Mouse (Mus musculus): Measurements from ENCODE around the gene Nfkbil1. TPM values are rescaled to one million over a fixed set of nuclear protein-coding genes. Genes with fewer than 3 reads are reported as not detected.

Nfkbil1 gene
- polyA plus RNA-seq, 1 experiment from 2014 or later: 11.8 TPM

DNA sequence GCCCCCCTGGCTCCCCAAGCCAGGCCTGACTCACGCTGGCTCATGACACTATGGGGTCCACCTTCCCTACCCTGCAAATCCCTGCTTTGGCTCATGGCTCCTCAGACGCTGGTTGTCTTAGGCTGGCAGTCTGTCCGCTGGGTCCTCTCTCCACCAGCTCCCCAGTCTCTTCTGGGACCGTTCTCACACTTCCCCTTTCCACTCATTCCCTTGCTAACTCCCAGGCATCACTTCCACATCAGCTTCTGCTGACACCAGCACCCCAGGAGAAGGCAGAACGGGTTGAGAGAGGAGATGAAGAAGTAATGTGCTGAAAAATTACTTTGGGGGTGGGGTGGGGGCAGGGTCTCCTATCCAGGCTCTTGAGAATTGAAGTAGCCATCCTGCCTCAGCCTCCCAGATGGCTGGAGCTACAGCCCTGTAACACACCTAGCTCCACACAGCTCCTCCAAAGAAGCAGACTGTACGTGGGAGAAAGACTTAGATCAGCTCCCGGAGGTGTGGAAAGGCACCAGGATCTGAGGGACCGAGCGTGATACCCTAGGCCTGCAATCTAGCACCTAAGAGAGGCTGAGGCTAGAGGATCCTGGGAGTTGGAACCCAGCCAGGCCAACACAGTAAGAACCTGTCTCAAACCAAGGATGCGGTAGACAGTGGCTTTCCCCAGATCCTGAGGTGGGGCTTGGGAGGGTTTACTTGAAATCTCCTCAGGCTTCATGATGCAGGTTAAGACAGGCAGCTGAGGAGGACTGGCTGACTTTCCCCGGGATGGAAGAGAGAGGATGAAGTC is 63.0 kb downstream of the Nfkbil1 start:
- H3K9ac ChIP-seq: no peak overlapping the region
- no peak overlapping the region for H3K4me3 ChIP-seq (replicated peaks)
- WGBS: 62% methylated on average over 11 of the region's 11 CpGs
- no peaks in the 10 kb centered on the region for H3K9me3 ChIP-seq (replicated peaks)
- no peaks in the 10 kb centered on the region for H3K27me3 ChIP-seq
- H3K36me3 ChIP-seq: no peaks in the 10 kb centered on the region
- no peak for ATAC-seq (ENCODE audit: insufficient number of reproducible peaks, low FRiP score, low TSS enrichment, low read depth)
- peak overlapping the region; percentile 72 for H3K27ac ChIP-seq (replicated peaks)
- H3K4me2 ChIP-seq (replicated peaks): no peak overlapping the region
- H3K4me1 ChIP-seq: peaks cover 18% of the 10 kb centered on the region

Small RNAs within 50 kb of the gene (microRNA-seq; reads per million reads assigned to microRNA genes)
- not detected for gene Mir6973a (ENCODE audit: borderline number of aligned reads)
- gene Mir6974 (ENCODE audit: borderline number of aligned reads): not detected
- gene Mir6975 (ENCODE audit: borderline number of aligned reads): 1.4 reads per million
- not detected for gene Mir8094 (ENCODE audit: borderline number of aligned reads)

Other genes starting within 250 kb of the Nfkbil1 start
- 108 and 114 TPM in 2 replicates for gene Vars, start 234.8 kb downstream of the Nfkbil1 start, polyA plus RNA-seq (2015; fragmentation: Nextera tagmentation; extraction: Ambion mirVana)
- gene Vwa7, start 219.2 kb downstream of the Nfkbil1 start, polyA plus RNA-seq (2015; fragmentation: Nextera tagmentation; extraction: Ambion mirVana): 0.43 and 0.58 TPM in 2 replicates
- gene Sapcd1, start 207.8 kb downstream of the Nfkbil1 start, polyA plus RNA-seq (2015; fragmentation: Nextera tagmentation; extraction: Ambion mirVana): 21.5 and 23.4 TPM in 2 replicates
- 3.6 and 5.4 TPM in 2 replicates for gene Msh5, start 189.0 kb downstream of the Nfkbil1 start, polyA plus RNA-seq (2015; fragmentation: Nextera tagmentation; extraction: Ambion mirVana)
- 324 and 329 TPM in 2 replicates for gene Clic1, start 185.8 kb downstream of the Nfkbil1 start, polyA plus RNA-seq (2015; fragmentation: Nextera tagmentation; extraction: Ambion mirVana)
- 319 and 347 TPM in 2 replicates for gene Ddah2, start 176.8 kb downstream of the Nfkbil1 start, polyA plus RNA-seq (2015; fragmentation: Nextera tagmentation; extraction: Ambion mirVana)
- 98.5 and 131 TPM in 2 replicates for gene Ly6g6c, start 170.4 kb downstream of the Nfkbil1 start, polyA plus RNA-seq (2015; fragmentation: Nextera tagmentation; extraction: Ambion mirVana)
- gene Mpig6b, start 169.6 kb downstream of the Nfkbil1 start, polyA plus RNA-seq (2015; fragmentation: Nextera tagmentation; extraction: Ambion mirVana): 1.1 and 1.4 TPM in 2 replicates
- 31.4 and 33.0 TPM in 2 replicates for gene Ly6g6e, start 158.9 kb downstream of the Nfkbil1 start, polyA plus RNA-seq (2015; fragmentation: Nextera tagmentation; extraction: Ambion mirVana)
- 1.5 and 2.3 TPM in 2 replicates for gene Ly6g6d, start 157.7 kb downstream of the Nfkbil1 start, polyA plus RNA-seq (2015; fragmentation: Nextera tagmentation; extraction: Ambion mirVana)
- 0.20 and 0.28 TPM in 2 replicates for gene Ly6g6f, start 150.2 kb downstream of the Nfkbil1 start, polyA plus RNA-seq (2015; fragmentation: Nextera tagmentation; extraction: Ambion mirVana)
- 102 and 105 TPM in 2 replicates for gene Abhd16a, start 146.5 kb downstream of the Nfkbil1 start, polyA plus RNA-seq (2015; fragmentation: Nextera tagmentation; extraction: Ambion mirVana)
- gene Ly6g5c, start 127.5 kb downstream of the Nfkbil1 start, polyA plus RNA-seq (2015; fragmentation: Nextera tagmentation; extraction: Ambion mirVana): not detected in 2 replicates
- 1.4 and 1.8 TPM in 2 replicates for gene Ly6g5b, start 120.4 kb downstream of the Nfkbil1 start, polyA plus RNA-seq (2015; fragmentation: Nextera tagmentation; extraction: Ambion mirVana)
- 19.5 and 20.1 TPM in 2 replicates for gene Gpank1, start 114.3 kb downstream of the Nfkbil1 start, polyA plus RNA-seq (2015; fragmentation: Nextera tagmentation; extraction: Ambion mirVana)
- 278 and 279 TPM in 2 replicates for gene Csnk2b, start 113.7 kb downstream of the Nfkbil1 start, polyA plus RNA-seq (2015; fragmentation: Nextera tagmentation; extraction: Ambion mirVana)
- gene D17H6S53E, start 109.4 kb downstream of the Nfkbil1 start, polyA plus RNA-seq (2015; fragmentation: Nextera tagmentation; extraction: Ambion mirVana): 11.2 and 12.2 TPM in 2 replicates
- 0.17 TPM in 1 of 2 replicates, not detected in the other for gene Apom, start 103.7 kb downstream of the Nfkbil1 start, polyA plus RNA-seq (2015; fragmentation: Nextera tagmentation; extraction: Ambion mirVana)
- 57.8 TPM in 2 replicates for gene Bag6, start 100.6 kb downstream of the Nfkbil1 start, polyA plus RNA-seq (2015; fragmentation: Nextera tagmentation; extraction: Ambion mirVana)
- gene Prrc2a, start 70.9 kb downstream of the Nfkbil1 start, polyA plus RNA-seq (2015; fragmentation: Nextera tagmentation; extraction: Ambion mirVana): 179 and 198 TPM in 2 replicates
- gene Aif1, start 59.7 kb downstream of the Nfkbil1 start, polyA plus RNA-seq (2015; fragmentation: Nextera tagmentation; extraction: Ambion mirVana): 15.5 and 17.5 TPM in 2 replicates
- gene Lst1, start 47.4 kb downstream of the Nfkbil1 start, polyA plus RNA-seq (2015; fragmentation: Nextera tagmentation; extraction: Ambion mirVana): 27.2 and 27.4 TPM in 2 replicates
- gene Ltb, start 41.4 kb downstream of the Nfkbil1 start, polyA plus RNA-seq (2015; fragmentation: Nextera tagmentation; extraction: Ambion mirVana): 2.3 and 2.9 TPM in 2 replicates
- gene Tnf, start 33.8 kb downstream of the Nfkbil1 start, polyA plus RNA-seq (2015; fragmentation: Nextera tagmentation; extraction: Ambion mirVana): 0.47 and 0.76 TPM in 2 replicates
- 0.27 and 0.32 TPM in 2 replicates for gene Lta, start 30.4 kb downstream of the Nfkbil1 start, polyA plus RNA-seq (2015; fragmentation: Nextera tagmentation; extraction: Ambion mirVana)
- gene Gm16181, start 15.0 kb downstream of the Nfkbil1 start, polyA plus RNA-seq (2015; fragmentation: Nextera tagmentation; extraction: Ambion mirVana): 0.57 TPM in 1 of 2 replicates, not detected in the other
- 4.1 and 4.4 TPM in 2 replicates for gene Atp6v1g2, start 2.1 kb downstream of the Nfkbil1 start, polyA plus RNA-seq (2015; fragmentation: Nextera tagmentation; extraction: Ambion mirVana)
- 406 and 413 TPM in 2 replicates for gene Ddx39b, start 6.0 kb upstream of the Nfkbil1 start, polyA plus RNA-seq (2015; fragmentation: Nextera tagmentation; extraction: Ambion mirVana)
- gene H2-D1, start 26.9 kb upstream of the Nfkbil1 start, polyA plus RNA-seq (2015; fragmentation: Nextera tagmentation; extraction: Ambion mirVana): 81.6 and 82.0 TPM in 2 replicates
- not detected in 2 replicates for gene H2-Q1, start 84.6 kb upstream of the Nfkbil1 start, polyA plus RNA-seq (2015; fragmentation: Nextera tagmentation; extraction: Ambion mirVana)
- 0.47 TPM in 1 of 2 replicates, not detected in the other for gene H2-Q2, start 106.5 kb upstream of the Nfkbil1 start, polyA plus RNA-seq (2015; fragmentation: Nextera tagmentation; extraction: Ambion mirVana)
- gene H2-Q4, start 143.8 kb upstream of the Nfkbil1 start, polyA plus RNA-seq (2015; fragmentation: Nextera tagmentation; extraction: Ambion mirVana): 2.4 and 2.7 TPM in 2 replicates
- gene H2-Q6, start 189.1 kb upstream of the Nfkbil1 start, polyA plus RNA-seq (2015; fragmentation: Nextera tagmentation; extraction: Ambion mirVana): 0.14 and 0.28 TPM in 2 replicates
- 2.0 and 2.2 TPM in 2 replicates for gene H2-Q7, start 203.4 kb upstream of the Nfkbil1 start, polyA plus RNA-seq (2015; fragmentation: Nextera tagmentation; extraction: Ambion mirVana)
- gene H2-Q10, start 234.3 kb upstream of the Nfkbil1 start, polyA plus RNA-seq (2015; fragmentation: Nextera tagmentation; extraction: Ambion mirVana): 0.73 and 0.93 TPM in 2 replicates